Mouse (Mus musculus): ENCODE data around the gene Klhl11.

- TF ChIP-seq POLR2A (IDR thresholded peaks at IDR 0.05; ENCODE audit: low read depth, low read length) (no peak), CTCF (IDR thresholded peaks at IDR 0.05; ENCODE audit: extremely low read depth, insufficient read length, insufficient replicate concordance, low read depth, low read length) (no peak)
Measured at GRCm38 (mm10) chr11:100519188-100519587, 46.6 kb upstream of the Klhl11 start.
